Mouse (Mus musculus) frontal cortex, postnatal 10 days (tissue): ENCODE measurements around the gene Nrxn2.

ENCODE experiments used
- DNase-seq, 2 experiments: peaks; one replicate each; pipeline ENCODE4 v3.0.0; 2022; ENCODE audit warnings: low spot score in 2 of 2, mixed read lengths in 1 of 2

Gene Nrxn2

DNA sequence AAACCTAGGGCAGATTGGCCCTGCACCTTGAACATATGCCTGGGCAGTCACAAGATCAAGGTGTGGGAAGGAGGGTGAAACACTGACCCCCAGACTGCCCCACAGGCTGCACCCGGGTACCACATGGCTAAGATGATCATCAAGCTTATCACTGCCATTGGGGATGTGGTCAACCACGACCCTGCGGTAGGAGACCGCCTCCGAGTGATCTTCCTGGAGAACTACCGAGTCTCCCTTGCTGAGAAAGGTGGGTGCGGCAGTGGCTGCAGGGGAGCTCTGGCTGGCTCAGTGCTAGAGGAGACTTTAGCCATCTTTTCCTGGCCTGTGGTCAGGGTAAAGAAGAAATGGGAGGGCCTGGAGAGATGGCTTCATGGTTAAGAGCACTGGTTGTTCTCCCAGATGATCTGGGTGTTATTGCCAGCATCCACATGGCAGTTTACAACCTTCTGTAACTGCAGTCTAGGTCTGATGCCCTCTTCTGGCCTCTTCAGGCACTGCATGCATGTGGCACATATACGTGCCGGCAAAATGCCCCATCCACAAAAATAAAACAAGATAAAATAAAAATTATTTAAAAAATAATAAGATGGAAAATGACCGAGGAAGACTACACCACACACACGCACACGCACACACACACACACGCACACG lies 25.7 kb upstream of the Nrxn2 start:
- DNase-seq: no peak

DNA sequence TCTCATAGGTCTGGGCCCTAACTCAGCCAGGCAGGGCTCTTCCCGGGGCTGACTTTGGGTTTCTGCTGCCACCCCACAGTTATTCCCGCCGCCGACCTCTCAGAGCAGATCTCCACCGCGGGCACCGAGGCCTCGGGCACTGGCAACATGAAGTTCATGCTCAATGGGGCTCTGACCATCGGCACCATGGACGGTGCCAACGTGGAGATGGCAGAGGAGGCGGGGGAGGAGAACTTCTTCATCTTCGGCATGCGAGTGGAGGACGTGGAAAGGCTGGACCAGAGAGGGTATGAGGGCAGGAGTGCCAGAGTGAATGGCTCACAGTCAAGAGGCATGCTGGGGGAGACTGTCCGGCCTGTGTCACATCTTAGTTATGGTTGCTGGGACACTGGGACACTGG lies 24.9 kb upstream of the Nrxn2 start:
- no peak for DNase-seq

DNA sequence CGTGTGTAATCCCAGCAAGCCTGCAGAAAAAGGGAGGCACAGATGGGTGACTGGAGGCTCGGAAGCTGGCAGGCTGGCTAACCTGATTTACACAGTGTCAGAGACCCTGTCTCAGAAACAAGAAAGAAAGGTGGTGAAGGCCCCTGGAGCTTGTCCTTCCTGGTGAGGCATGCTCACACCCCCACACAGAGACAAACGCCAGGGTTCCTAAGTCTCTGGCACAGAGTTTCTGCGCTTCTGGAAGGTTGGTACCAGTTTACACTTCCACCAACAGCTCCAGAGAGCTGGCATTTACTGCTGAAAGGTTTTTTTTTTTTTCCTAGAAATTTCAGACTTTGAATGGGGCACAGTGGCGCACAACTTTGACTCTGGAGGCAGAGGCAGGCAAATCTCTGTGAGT lies 22.3 kb upstream of the Nrxn2 start:
- DNase-seq: no peak

DNA sequence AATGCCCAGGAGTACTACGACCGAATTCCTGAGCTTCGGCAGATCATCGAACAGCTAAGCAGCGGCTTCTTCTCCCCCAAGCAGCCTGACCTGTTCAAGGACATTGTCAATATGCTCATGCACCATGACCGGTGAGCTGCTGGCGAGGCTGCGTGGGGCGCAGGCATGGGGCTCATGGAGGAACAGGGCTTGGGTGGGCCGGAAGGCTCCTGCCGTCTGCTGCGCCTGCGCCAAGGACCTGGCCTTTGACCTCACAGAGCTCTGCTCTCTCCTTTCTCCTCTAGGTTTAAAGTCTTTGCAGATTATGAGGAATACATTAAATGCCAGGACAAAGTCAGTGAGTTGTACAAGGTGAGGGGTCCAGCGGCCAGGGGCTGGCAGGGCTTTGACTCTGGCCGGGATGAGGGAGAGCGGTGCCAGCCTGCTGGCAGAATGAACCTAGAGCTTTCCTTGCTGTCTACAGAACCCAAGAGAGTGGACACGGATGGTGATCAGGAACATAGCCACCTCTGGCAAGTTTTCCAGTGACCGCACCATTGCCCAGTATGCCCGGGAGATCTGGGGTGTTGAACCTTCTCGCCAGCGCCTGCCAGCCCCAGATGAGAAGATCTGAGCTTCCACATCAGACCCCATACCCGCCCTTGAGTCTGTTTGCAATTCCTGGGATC lies 20.8 kb upstream of the Nrxn2 start:
- DNase-seq: no peak

DNA sequence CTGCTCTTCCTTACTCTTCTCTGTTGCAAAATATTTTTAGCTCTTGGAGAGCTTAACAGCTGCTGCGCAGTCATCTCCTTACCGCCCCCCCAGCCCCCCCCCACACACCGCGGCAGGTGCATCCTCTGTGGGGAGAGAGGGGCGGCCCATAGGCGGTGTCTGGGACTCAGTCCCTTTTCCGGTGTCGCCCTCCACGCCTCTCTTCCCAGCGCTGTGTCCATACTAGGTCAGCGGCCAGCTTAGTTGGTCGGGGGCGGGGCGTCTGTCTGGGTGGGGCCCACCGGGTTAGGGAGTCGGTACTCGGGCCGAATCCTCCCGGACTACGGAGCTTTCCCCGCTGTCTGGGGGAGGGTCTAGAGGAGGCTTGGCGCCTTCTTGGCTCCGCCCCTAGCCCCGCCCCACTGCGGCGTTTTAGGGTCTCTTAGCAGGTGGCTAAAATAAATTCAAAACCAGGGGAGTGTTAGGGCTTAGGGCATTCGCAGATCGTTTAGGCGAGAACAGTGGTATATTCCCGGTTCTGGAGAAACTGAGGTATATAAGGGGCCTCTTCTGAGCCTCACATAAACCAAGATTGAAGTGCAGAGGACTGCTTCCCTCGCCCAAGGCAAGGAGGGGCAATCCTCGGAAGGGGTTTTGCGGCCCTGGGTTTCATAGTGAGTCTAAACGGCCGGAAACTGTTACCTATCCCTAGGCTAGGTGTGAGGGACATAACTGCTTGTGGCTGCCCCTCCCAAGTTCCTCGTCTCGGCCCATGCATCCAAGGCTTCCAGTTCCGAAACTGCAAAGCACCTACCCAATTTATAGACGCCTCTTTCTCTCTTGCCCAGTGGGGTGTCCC lies 19.9 kb upstream of the Nrxn2 start:
- DNase-seq: peak in 1 of 2 experiments; percentile 66

DNA sequence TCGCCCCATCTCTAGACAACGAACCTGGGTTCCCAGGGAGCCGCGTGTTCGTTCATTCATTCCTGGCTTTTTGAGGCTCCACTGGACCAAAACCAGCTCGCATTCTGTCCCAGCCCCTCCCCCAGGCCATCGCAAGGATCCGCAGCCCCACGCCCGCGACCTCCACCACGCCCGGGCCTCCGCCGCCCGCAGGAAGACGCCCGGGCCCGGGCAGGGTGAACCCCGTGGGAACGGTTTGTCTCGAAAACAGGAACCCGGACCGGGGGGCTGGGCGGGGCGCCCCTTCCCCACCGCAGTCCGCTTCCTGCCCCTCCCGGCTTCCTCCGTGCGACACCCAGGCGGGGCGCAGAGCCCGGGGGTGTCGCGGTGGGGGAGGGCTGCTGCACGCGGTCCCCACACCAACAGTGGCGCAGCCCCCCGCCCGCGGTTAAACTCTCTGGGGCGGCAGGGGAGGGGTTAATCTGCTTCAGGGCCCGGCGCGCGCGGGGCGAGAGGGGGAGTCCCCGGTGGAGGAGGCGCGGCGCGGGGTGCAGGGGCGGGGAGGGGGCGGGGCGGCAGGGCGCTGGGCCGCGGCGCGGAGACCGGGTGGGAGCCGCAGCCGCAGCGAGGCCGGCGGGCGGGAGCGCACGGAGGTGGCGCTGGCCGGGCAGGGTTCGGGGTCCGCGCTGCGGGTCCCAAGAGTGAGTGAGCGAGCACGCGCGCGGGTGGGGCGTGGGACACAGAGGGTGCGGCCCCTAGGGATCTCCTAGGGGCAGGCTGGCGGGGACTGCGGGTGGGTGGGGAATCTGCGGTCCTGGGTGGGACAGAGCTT lies 19.0 kb upstream of the Nrxn2 start, which contains the start of gene Rasgrp2:
Gene Rasgrp2, plus strand, starts transcription at position 56 of the 811 bp plus-strand sequence.
- DNase-seq: peak; percentile 66 to 67

DNA sequence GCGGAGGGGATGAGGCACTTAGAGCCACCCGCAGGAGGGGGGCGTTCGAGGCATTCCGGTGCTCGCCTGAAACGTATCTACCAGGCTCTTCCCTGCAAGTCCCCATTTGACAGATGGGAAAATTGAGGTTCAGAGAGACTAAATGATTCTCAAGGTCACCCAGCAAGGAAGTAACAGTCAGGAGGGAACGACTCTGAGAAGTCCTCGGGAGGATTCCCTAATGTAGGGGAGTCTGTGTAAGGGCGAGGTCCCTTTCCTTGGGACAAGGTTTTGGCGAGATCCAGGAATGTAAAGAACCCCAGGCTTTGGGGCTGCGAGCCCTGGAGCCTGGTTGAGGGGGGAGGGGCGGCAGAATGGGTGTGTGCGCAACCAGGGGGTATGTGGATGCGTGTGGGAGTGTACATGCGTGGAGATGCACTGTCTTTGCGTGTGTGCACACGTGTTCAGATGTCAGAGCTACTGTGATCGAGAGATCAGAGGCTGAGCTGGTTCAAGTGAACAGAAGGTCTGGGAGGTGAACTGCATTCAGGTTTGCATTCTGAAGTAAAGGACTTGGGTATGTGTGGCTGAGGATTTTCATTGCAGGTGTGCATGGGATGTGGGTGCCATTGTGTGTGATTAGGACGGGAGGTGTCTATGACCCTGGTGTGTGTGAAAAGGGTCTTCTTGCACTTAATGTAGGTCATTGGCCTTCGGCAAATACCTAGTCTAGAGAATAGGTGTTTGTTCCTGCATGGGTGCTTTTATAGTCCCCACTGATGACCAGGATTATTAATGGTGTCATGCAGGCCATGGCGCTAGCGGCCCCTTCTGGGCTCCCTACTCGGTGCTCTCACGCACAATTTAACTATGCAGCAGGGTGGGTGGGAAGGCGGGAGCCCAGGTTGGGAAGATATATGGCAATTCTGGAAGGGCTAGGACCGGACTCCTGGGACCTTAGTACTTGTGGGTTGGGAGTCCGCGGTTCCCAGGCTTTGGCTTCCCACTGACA lies 18.1 kb upstream of the Nrxn2 start:
- peak in 1 of 2 experiments; percentile 63 for DNase-seq

DNA sequence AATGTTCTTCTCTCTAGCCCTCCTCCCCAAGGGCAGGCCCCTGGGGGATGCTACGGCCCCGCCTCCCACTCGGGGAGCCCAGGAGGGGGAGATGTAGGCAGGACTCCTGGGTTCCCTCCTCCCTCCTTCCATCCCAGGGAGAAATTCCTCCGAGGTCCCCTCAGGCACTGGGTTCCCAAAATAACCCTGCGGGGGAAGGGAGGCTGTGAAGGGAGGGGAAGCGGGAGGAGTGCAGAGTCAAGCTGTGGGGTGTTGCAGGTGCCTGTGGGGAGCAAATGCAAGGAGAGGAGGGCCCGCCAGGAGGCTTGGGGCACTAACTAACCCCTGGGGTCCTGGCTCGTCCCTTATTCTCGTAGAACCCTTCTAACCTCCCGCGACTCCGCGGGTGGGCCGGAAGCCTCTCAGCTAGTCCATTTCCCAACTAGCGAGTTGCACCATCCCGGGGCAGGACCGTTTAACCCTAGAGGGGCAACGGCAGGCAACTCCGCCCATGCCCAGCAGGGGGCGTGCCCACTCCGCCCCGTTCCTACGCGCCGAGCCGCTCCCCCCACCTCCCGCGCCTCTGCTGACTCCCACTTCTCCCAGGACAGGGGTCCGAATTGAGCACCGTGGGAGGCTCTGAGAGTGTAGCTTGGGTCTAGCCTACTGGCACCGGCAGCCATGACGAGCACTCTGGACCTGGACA lies 17.3 kb upstream of the Nrxn2 start:
- DNase-seq: peak; percentile 50 to 71

DNA sequence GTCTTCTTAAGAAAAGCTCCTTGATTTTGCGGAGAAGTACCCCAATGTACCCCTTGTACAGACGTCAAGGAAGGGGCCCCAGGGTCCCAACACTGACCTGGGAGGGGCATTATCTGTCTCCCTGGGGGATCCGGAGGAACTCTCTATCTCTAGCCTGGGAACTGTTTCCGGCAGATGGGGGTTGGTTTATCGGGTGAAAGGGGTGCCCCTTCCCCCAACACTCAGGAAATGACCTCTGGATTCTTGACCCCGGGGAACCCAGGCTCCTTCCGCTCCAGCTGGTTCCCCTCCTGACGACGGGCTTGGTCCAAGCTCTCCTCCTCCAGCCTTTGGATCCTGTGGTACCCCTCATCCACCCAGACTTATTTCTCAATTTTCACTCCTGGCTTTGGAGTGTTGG lies 16.6 kb upstream of the Nrxn2 start:
- DNase-seq: no peak

DNA sequence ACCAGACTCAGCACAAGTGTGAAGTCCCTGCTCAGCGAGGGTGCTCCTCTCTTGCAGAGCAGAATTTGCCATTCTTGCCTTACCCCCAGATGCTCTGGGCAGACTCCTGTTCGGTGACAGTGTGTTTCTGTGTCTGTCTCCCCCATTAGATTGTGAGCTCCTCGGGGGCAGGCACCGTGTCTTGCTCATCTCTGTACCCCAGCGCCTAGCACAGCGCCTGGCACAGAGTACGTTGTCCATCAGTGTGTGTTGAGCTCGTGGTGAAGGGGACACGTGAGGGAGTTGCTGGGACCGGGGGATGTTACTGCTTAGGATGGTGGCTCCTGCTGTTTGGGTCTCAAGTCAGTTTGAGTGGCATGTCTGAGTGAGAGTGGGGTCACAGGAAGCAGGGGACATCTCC lies 14.7 kb upstream of the Nrxn2 start:
- no peak for DNase-seq

DNA sequence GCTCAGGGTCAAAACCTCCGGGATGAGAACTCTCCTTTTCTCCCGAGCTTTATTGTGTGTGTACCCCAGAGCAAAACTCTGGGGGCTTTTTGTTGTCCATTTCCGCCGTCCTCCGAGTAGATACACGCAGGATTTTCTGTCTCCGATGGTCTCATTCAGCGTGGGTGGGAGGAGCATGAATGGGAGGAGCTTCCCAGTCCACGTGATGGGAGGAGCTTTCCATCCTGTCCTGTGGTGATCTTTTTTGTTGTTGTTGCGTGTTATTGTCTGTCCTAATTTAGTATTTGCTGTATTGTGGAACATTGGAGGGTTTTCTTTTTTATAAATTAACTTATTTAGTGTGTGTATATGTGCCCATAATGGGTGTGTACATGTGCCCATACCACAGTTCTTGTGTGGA lies 13.1 kb upstream of the Nrxn2 start:
- no peak for DNase-seq

DNA sequence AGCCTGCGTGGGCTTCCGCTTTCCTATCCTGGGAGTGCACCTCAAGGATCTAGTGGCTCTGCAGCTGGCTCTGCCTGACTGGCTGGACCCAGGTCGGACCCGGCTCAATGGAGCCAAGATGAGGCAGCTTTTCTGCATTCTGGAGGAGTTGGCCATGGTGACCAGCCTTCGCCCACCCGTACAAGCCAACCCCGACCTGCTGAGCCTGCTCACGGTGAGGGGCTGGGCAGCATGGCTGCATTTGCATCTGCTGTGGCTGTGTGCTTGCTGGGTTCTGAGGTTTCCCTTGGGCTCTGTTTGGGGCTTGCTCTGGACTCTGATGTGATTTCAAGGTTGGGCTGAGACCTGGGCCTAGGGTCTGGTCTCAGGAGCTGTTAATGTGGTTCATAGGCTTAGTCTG lies 11.4 kb upstream of the Nrxn2 start:
- DNase-seq: no peak

DNA sequence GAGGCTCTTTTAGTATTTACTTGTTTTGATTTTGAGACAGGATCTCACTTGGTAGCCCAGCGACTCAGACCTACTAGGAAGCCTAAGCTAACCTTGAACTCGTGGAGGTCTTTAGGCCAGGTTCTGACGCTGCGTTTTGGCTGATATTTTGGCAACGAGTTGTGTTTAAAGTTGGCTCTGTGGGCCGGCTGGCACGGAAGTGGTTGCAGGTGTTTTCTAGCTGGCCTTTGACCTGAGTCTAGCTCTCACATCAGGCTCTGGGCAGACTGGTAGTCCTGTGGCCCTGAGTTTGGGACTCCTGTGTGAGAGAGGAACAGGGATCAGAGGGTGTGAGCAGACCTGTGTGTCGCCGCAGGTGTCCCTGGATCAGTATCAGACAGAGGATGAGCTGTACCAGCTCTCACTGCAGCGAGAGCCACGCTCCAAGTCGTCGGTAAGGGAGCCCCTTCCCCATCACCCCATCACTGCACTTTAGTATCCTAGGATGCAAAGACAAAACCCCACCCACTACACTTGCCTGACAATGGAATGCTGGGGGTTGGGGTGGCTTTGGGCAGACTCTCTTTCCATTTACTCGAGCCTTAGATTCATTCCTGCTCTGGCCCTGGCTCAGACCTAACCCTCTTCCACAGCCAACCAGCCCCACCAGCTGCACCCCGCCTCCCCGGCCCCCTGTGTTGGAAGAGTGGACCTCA lies 10.6 kb upstream of the Nrxn2 start:
- no peak for DNase-seq

DNA sequence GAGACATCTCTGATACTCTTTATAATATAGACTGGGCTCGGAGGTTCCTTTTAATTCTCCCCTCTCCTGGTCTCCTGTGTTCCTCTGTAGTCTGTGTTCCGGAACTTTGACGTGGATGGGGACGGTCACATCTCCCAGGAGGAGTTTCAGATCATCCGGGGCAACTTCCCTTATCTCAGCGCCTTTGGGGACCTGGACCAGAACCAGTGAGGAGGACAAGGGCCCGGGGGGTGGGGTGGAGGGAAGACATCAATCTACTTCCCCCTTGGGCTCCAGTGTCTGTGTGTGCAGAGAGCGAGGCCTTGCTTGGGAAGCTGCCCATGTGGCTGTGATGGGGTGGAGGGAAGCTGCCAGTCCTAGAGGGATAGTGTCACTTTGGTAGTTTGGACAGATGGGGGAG lies 9.8 kb upstream of the Nrxn2 start:
- DNase-seq: no peak

DNA sequence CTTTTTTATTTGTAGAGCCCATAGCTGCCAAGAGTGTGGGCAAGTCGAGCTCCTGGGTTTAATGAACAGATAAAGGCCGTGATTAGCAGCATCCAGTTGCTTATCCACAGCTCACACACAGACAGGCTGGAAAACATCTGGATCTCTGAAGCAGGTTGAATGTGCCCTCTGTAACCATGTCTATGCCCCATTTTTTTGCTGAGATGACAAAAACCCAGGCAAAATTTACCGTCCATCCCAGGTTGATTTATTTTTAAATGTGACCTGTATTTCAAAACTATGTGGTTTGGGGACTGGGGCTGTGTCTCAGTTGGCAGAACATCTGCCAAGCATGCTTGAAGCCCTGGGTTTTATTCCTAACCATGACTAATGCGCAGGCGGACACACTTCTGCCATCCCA lies 9.4 kb upstream of the Nrxn2 start:
- DNase-seq: no peak

DNA sequence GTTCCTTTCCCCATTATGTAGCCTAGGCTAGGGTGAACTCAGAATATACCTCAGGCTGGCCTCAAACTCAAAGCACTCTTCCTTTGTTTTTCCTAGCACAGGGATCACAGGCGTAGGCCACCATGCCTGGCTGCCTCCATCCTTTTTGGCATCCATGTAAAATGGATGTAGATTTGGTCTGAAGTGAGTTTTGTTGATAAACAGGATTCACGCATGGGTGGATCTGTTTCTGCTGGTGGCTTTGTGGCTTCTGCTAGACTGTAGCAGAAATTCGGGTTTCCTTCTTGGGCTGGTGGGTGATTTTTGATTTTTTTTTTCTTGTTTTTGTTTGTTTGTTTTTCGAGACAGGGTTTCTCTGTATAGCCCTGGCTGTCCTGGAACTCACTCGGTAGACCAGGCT lies 8.6 kb upstream of the Nrxn2 start:
- no peak for DNase-seq

DNA sequence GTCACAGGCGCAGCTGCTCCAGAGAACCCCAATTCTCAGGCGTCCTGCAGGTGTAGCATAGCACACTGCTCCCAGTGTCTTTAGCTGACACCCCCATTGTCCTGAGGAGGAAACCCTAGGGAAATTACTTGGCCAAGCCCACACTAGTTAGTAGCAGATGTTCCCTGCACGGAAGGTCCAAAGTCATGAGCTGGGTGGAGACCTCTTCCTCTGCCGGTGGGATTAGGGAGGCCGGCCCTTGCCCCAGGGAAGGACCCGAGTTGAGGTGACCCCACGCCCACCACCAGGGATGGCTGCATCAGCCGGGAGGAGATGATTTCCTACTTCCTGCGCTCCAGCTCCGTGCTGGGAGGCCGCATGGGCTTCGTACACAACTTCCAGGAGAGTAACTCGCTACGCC lies 5.7 kb upstream of the Nrxn2 start:
- DNase-seq: no peak

DNA sequence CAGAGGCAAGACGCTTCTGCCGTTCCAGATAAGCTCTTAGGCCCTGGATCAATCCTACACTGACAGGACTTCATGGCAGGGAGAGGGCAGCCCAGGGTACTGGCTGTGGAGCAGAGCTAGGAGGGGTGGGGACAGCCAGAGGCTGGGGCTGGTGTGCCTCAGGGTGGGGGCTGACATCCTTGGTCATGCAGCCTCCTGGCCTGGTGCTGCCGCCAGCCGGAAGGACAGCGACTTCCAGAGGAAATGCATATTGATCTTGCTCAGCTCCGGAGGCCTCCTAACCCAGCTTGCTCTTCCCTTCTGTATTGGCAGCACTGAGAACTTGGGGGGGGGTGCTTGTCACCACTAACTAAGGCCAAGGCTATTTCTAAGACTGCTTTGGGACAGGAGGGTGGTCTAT lies 3.1 kb upstream of the Nrxn2 start:
- no peak for DNase-seq

DNA sequence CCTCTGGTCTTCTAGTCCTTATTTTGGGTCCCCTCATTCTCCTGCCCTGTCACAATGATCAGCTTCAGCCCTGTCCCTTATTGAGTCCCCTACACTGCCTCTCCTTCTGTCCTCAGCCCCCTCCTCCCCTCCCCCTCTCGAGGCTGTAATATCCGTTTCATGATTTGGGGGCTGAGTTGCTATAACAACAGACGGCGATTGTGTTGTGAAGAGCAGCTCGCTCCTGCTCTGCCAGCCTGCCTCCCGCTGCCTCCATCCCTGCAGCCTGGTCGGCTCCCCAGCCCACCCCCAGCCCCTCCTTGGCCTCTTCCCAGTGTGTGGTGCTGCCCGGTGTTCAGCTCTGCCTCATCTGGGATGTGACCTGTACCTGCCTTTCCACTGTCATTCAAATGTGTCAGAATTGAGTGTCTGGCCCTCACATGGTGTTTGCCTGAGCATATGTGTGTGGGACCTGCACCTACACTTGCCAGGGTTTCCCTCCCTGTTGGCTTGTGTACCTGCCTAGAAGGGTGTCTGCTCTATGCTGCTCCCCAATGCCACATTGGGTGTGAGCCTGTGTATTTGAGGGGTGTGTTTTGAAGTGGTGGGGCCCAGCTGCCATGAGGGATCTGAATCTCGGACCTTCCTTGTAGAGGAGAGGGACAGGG lies 2.3 kb upstream of the Nrxn2 start:
- peak; percentile 29 to 59 for DNase-seq
